8 mouse cellular contexts compared by ENCODE assay signal in genomic region chr9:114639839-114640646, GRCm38 (mm10). TPM values are rescaled to one million over a fixed set of nuclear protein-coding genes. Genes with fewer than 3 reads are reported as not detected.
DNase-seq lines count a peak whose midpoint lies in the region; ATAC-seq and TF ChIP-seq lines count a peak whose summit lies in the region.

TSS of gene Cnot10 (minus strand) at chr9:114640184.

- peak; percentile 99 for ATAC-seq in embryonic facial prominence, embryonic 14.5 days (ENCODE audit: low read depth)
- peak; percentile 100 for ATAC-seq in limb, embryonic 13.5 days (ENCODE audit: low FRiP score, low read depth)
- ATAC-seq in midbrain, embryonic 16.5 days, result peak; percentile 98

- peak; percentile 96 for DNase-seq in 3T3-L1 (ENCODE audit: low read depth, low spot score)
- DNase-seq in adrenal gland, postnatal 4 days (ENCODE audit: low spot score in 2 of 2), result peak; percentile 92 to 97
- DNase-seq in embryonic facial prominence, embryonic 14.5 days (ENCODE audit: low spot score), result peak; percentile 98
- peak; percentile 98 to 99 for DNase-seq in heart, adult 2 months
- peak; percentile 97 to 98 for DNase-seq in kidney, adult 8-10 months
- DNase-seq in spleen, postnatal 10 days (ENCODE audit: low spot score in 2 of 2), result peak; percentile 93 to 99

- peak within 1 kb of the TSS; percentile 63 for H3K4me2 ChIP-seq in embryonic facial prominence, embryonic 14.5 days (ENCODE audit: low read depth, low read length)
- peak within 1 kb of the TSS; percentile 93 for H3K4me2 ChIP-seq in limb, embryonic 13.5 days (replicated peaks)
- H3K4me2 ChIP-seq in midbrain, embryonic 16.5 days (ENCODE audit: low read length), result peak within 1 kb of the TSS; percentile 75

- H3K27ac ChIP-seq in embryonic facial prominence, embryonic 14.5 days (replicated peaks; ENCODE audit: low read depth, low read length), result peak within 1 kb of the TSS; percentile 91
- peak within 1 kb of the TSS; percentile 84 for H3K27ac ChIP-seq in heart, adult 2 months
- H3K27ac ChIP-seq in limb, embryonic 13.5 days, result peak within 1 kb of the TSS; percentile 88
- peak within 1 kb of the TSS; percentile 86 for H3K27ac ChIP-seq in midbrain, embryonic 16.5 days (ENCODE audit: low read length)

- peak; percentile 76 for TF ChIP-seq POLR2A in heart, adult 2 months (IDR thresholded peaks at IDR 0.05; ENCODE audit: insufficient read depth, low read depth, low read length)

- WGBS in embryonic facial prominence, embryonic 14.5 days, result 5% methylated on average over 41 of the region's 51 CpGs
- WGBS in heart, adult 2 months, result 4% methylated on average over 51 of the region's 51 CpGs
- 4% methylated on average over 50 of the region's 51 CpGs for WGBS in limb, embryonic 13.5 days
- 5% methylated on average over 42 of the region's 51 CpGs for WGBS in midbrain, embryonic 16.5 days

- peak; percentile 78 for TF ChIP-seq EP300 in heart, adult 2 months (IDR thresholded peaks at IDR 0.05; ENCODE audit: insufficient read depth, low read depth, low read length)

- peak; percentile 63 for TF ChIP-seq CTCF in heart, adult 2 months (IDR thresholded peaks at IDR 0.05)

- intact Hi-C loops in heart, adult 2 months (cut with DNase I), result loop anchor here (2.0 kb wide), 2 partner anchors 49 to 89 kb away; partner anchors contain the start of gene Dync1li1

- peaks cover 8% of the 10 kb centered on the region for H3K79me2 ChIP-seq in heart, adult 2 months (replicated peaks; ENCODE audit: control insufficient read depth, insufficient read depth, low read length)

- H3K9me3 ChIP-seq in embryonic facial prominence, embryonic 14.5 days (ENCODE audit: control insufficient read depth, low read length), result no peaks in the 10 kb centered on the region
- H3K9me3 ChIP-seq in limb, embryonic 13.5 days, result no peaks in the 10 kb centered on the region
- no peaks in the 10 kb centered on the region for H3K9me3 ChIP-seq in midbrain, embryonic 16.5 days (replicated peaks; ENCODE audit: control insufficient read depth, low read length, poor library complexity, severe bottlenecking)

- peak within 1 kb of the TSS; percentile 79 for H3K9ac ChIP-seq in embryonic facial prominence, embryonic 14.5 days (ENCODE audit: low read depth, low read length)
- H3K9ac ChIP-seq in heart, adult 2 months (ENCODE audit: low read depth, low read length), result peak within 1 kb of the TSS; percentile 89
- peak within 1 kb of the TSS; percentile 87 for H3K9ac ChIP-seq in limb, embryonic 13.5 days
- H3K9ac ChIP-seq in midbrain, embryonic 16.5 days (ENCODE audit: low read depth, low read length), result peak within 1 kb of the TSS; percentile 77

- peak within 1 kb of the TSS; percentile 69 for H3K4me3 ChIP-seq in embryonic facial prominence, embryonic 14.5 days (ENCODE audit: low read depth, low read length)
- H3K4me3 ChIP-seq in heart, adult 2 months, result peak within 1 kb of the TSS; percentile 88
- peak within 1 kb of the TSS; percentile 93 for H3K4me3 ChIP-seq in limb, embryonic 13.5 days
- H3K4me3 ChIP-seq in midbrain, embryonic 16.5 days (ENCODE audit: low read depth, low read length), result peak within 1 kb of the TSS; percentile 85

- H3K36me3 ChIP-seq in embryonic facial prominence, embryonic 14.5 days (ENCODE audit: control insufficient read depth, insufficient read depth, low read length), result 0 out of 2 replicates have a peak, but pooled peaks cover 5% of the 10 kb centered on the region
- peaks cover 3% of the 10 kb centered on the region for H3K36me3 ChIP-seq in heart, adult 2 months (ENCODE audit: control insufficient read depth, insufficient read depth, low read length)
- H3K36me3 ChIP-seq in limb, embryonic 13.5 days, result peaks cover 18% of the 10 kb centered on the region; the same call in 1 of the 2 replicates
- H3K36me3 ChIP-seq in midbrain, embryonic 16.5 days (ENCODE audit: control insufficient read depth, insufficient read depth, low read length), result no peaks in the 10 kb centered on the region

- H3K4me1 ChIP-seq in embryonic facial prominence, embryonic 14.5 days (ENCODE audit: control insufficient read depth, insufficient read depth, low read length), result peaks cover 13% of the 10 kb centered on the region
- peaks cover 3% of the 10 kb centered on the region for H3K4me1 ChIP-seq in heart, adult 2 months (ENCODE audit: control insufficient read depth, insufficient read depth, low read length)
- peaks cover 13% of the 10 kb centered on the region for H3K4me1 ChIP-seq in limb, embryonic 13.5 days
- H3K4me1 ChIP-seq in midbrain, embryonic 16.5 days (ENCODE audit: control insufficient read depth, insufficient read depth, low read length), result peaks cover 21% of the 10 kb centered on the region

- H3K27me3 ChIP-seq in embryonic facial prominence, embryonic 14.5 days (replicated peaks; ENCODE audit: control insufficient read depth, insufficient read depth, low read length), result peaks cover 18% of the 10 kb centered on the region
- no peaks in the 10 kb centered on the region for H3K27me3 ChIP-seq in heart, adult 2 months (ENCODE audit: control insufficient read depth, insufficient read depth, low read length)
- peaks cover 26% of the 10 kb centered on the region for H3K27me3 ChIP-seq in limb, embryonic 13.5 days
- H3K27me3 ChIP-seq in midbrain, embryonic 16.5 days (ENCODE audit: control insufficient read depth, insufficient read depth, low read depth, low read length), result peaks cover 11% of the 10 kb centered on the region

RNA-seq across cellular contexts. Expression of gene Cnot10, which starts in this region (rescaled TPM):
- 10 to 100 TPM; 59.5 to 61.9 TPM for total RNA-seq in adrenal gland, postnatal 4 days (2021)
- polyA plus RNA-seq in embryonic facial prominence, embryonic 14.5 days (2014; fragmentation: Nextera tagmentation; extraction: Ambion mirVana), result 52.4 and 63.7 TPM in 2 replicates
- total RNA-seq in heart, adult 2 months (2021), result 10 to 100 TPM; 22.5 to 23.5 TPM
- 16.8 and 26.2 TPM in 2 replicates for polyA plus RNA-seq in heart, adult 2 months (2012; rRNA removed)
- 75.1 and 75.9 TPM in 2 replicates for polyA plus RNA-seq in limb, embryonic 13.5 days (2015; fragmentation: Nextera tagmentation; extraction: Ambion mirVana)
- 54.0 and 59.3 TPM in 2 replicates for polyA plus RNA-seq in midbrain, embryonic 16.5 days (2015; fragmentation: Nextera tagmentation; extraction: Ambion mirVana)

Comparison
In these comparisons a context has a peak if more than half of its experiments do, and no peak if none do; other contexts are left out.
1. Peak in every context shown above with its lines: DNase-seq, ATAC-seq, H3K4me3 ChIP-seq and H3K27ac ChIP-seq.